ENCODE assay signal across 22 mouse cellular contexts in the genomic region with DNA sequence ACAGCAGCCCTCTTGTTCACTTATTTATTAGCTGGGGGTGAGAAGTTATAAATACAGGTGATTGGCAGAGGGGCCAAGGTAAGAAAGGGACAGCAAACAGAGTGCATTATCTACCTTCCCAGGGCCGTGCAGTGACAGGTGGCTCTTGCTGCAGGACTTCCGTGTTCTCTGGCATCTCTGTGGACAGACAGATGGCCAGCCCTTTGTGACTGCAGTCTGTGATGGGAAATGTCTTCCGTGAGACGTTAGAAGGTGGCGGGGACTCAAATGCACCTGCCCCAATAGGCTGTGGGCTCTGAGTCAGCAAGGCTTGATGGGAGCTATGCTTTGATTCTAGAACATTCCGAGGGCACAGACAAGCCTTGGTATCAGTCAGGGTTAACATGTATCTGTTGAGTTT. TPM values are rescaled to one million over a fixed set of nuclear protein-coding genes. Genes with fewer than 3 reads are reported as not detected.
A peak's percentile ranks its signal among the peaks of the same experiment; 100 is the strongest.
DNase-seq lines count a peak whose midpoint lies in the region; ATAC-seq and TF ChIP-seq lines count a peak whose summit lies in the region.
"Had no signal": no experiment of that assay in that cellular context is flagged by ENCODE, and none has a peak within 500 bp of the region (broad histone marks: within the 10 kb centered on the region; RNA-seq: fewer than 3 reads in every experiment).

No protein-coding gene starts in this region.

- no peak for TF ChIP-seq CTCF in forebrain, postnatal 0 days (IDR thresholded peaks at IDR 0.05; ENCODE audit: low read depth)

- ATAC-seq in cerebellum, adult (ENCODE audit: insufficient number of reproducible peaks, low FRiP score, low TSS enrichment), result peak; percentile 80
- ATAC-seq in hindbrain, embryonic 11.5 days (ENCODE audit: low FRiP score), result no peak
- no peak for ATAC-seq in forebrain, postnatal 0 days
- ATAC-seq: CD4-positive, CD25-positive, alpha-beta regulatory T cell, adult 4 months; forebrain, embryonic 13.5 days; intestine, embryonic 15.5 days had no signal

- H3K36me3 ChIP-seq in limb, embryonic 10.5 days, result no peaks in the 10 kb centered on the region
- no peaks in the 10 kb centered on the region for H3K36me3 ChIP-seq in hindbrain, embryonic 11.5 days (ENCODE audit: control insufficient read depth, insufficient read depth, low read length)
- no peaks in the 10 kb centered on the region for H3K36me3 ChIP-seq in forebrain, postnatal 0 days (ENCODE audit: insufficient read depth)
- H3K36me3 ChIP-seq: embryonic facial prominence, embryonic 10.5 days; G1E; heart, embryonic 15.5 days; intestine, embryonic 15.5 days had no signal

- no peaks in the 10 kb centered on the region for H3K9me3 ChIP-seq in limb, embryonic 10.5 days (replicated peaks)
- H3K9me3 ChIP-seq in hindbrain, embryonic 11.5 days (ENCODE audit: control insufficient read depth, low read length), result no peaks in the 10 kb centered on the region
- H3K9me3 ChIP-seq in forebrain, postnatal 0 days (ENCODE audit: low read length), result no peaks in the 10 kb centered on the region
- H3K9me3 ChIP-seq: embryonic facial prominence, embryonic 10.5 days; forebrain, embryonic 13.5 days; heart, embryonic 15.5 days; intestine, embryonic 15.5 days had no signal

- no peak overlapping the region for H3K9ac ChIP-seq in hindbrain, embryonic 11.5 days (ENCODE audit: low read depth, low read length)
- no peak overlapping the region for H3K9ac ChIP-seq in forebrain, postnatal 0 days
- H3K9ac ChIP-seq: forebrain, embryonic 13.5 days; heart, embryonic 15.5 days; hindbrain, embryonic 14.5 days; intestine, embryonic 15.5 days had no signal

- no peaks in the 10 kb centered on the region for H3K27me3 ChIP-seq in limb, embryonic 10.5 days (ENCODE audit: low read depth, poor library complexity, severe bottlenecking)
- H3K27me3 ChIP-seq in hindbrain, embryonic 11.5 days (ENCODE audit: control insufficient read depth, insufficient read depth, low read length), result no peaks in the 10 kb centered on the region
- no peaks in the 10 kb centered on the region for H3K27me3 ChIP-seq in forebrain, postnatal 0 days (ENCODE audit: insufficient read depth, low read length)
- H3K27me3 ChIP-seq: forebrain, embryonic 13.5 days; heart, embryonic 15.5 days; intestine, embryonic 15.5 days had no signal

- H3K27ac ChIP-seq in limb, embryonic 10.5 days, result no peak overlapping the region
- no peak overlapping the region for H3K27ac ChIP-seq in hindbrain, embryonic 11.5 days (ENCODE audit: low read depth, low read length)
- no peak overlapping the region for H3K27ac ChIP-seq in forebrain, postnatal 0 days (ENCODE audit: low read depth, low read length)
- H3K27ac ChIP-seq: embryonic facial prominence, embryonic 10.5 days; forebrain, embryonic 13.5 days; heart, adult 2 months; heart, embryonic 15.5 days; hindbrain, embryonic 14.5 days; intestine, embryonic 15.5 days had no signal

- no peak overlapping the region for H3K4me2 ChIP-seq in hindbrain, embryonic 11.5 days (replicated peaks; ENCODE audit: low read depth, low read length)
- no peak overlapping the region for H3K4me2 ChIP-seq in forebrain, postnatal 0 days (ENCODE audit: low read depth)
- H3K4me2 ChIP-seq: forebrain, embryonic 13.5 days; heart, embryonic 11.5 days; heart, embryonic 15.5 days; hindbrain, embryonic 14.5 days; intestine, embryonic 15.5 days had no signal

- no peak overlapping the region for H3K4me3 ChIP-seq in limb, embryonic 10.5 days
- no peak overlapping the region for H3K4me3 ChIP-seq in hindbrain, embryonic 11.5 days (ENCODE audit: low read depth, low read length)
- no peak overlapping the region for H3K4me3 ChIP-seq in forebrain, postnatal 0 days (ENCODE audit: low read depth, low read length)
- H3K4me3 ChIP-seq: embryonic facial prominence, embryonic 10.5 days; forebrain, embryonic 13.5 days; heart, adult 2 months; heart, embryonic 15.5 days; intestine, embryonic 15.5 days had no signal

- no peak for DNase-seq in cerebellum, postnatal 4 days (ENCODE audit: low spot score in 2 of 2)
- peak; percentile 93 for DNase-seq in cerebellum, adult 9-10 months
- DNase-seq in cerebellum, postnatal 25 days, result peak; percentile 85 to 88
- no peak for DNase-seq in limb, embryonic 10.5 days (ENCODE audit: low spot score)
- DNase-seq in hindbrain, embryonic 11.5 days (ENCODE audit: low spot score), result no peak
- no peak for DNase-seq in forebrain, postnatal 0 days
- DNase-seq: adrenal gland, postnatal 10 days; B cell, adult 2 months; gastrocnemius, postnatal 10 days; heart, adult 2 months; heart, postnatal 14 days; kidney, adult 18-20 months had no signal

- no peaks in the 10 kb centered on the region for H3K4me1 ChIP-seq in limb, embryonic 10.5 days
- H3K4me1 ChIP-seq in hindbrain, embryonic 11.5 days (replicated peaks; ENCODE audit: control insufficient read depth, insufficient read depth, low read length), result no peaks in the 10 kb centered on the region
- no peaks in the 10 kb centered on the region for H3K4me1 ChIP-seq in forebrain, postnatal 0 days (ENCODE audit: insufficient read depth)
- H3K4me1 ChIP-seq: forebrain, embryonic 13.5 days; heart, embryonic 15.5 days had no signal

- 91% methylated on average over 6 of the region's 6 CpGs for WGBS in limb, embryonic 10.5 days
- 92% methylated on average over 6 of the region's 6 CpGs for WGBS in hindbrain, embryonic 11.5 days
- 79% methylated on average over 6 of the region's 6 CpGs for WGBS in forebrain, postnatal 0 days

RNA-seq across cellular contexts. Expression of a gene that starts 17.4 kb away (rescaled TPM):
- polyA plus RNA-seq in limb, embryonic 10.5 days (2016; fragmentation: Nextera tagmentation; extraction: Ambion mirVana), result 9.2 and 10.1 TPM in 2 replicates
- 9.6 and 10.4 TPM in 2 replicates for polyA plus RNA-seq in hindbrain, embryonic 11.5 days (2014; fragmentation: Nextera tagmentation; extraction: Ambion mirVana)
- total RNA-seq in forebrain, postnatal 0 days (2014; rRNA removed), result 43.6 and 43.9 TPM in 2 replicates
- 32.3 and 38.8 TPM in 2 replicates for polyA plus RNA-seq in forebrain, postnatal 0 days (2015; fragmentation: Nextera tagmentation; extraction: Ambion mirVana)
- total RNA-seq: heart, postnatal 14 days; hematopoietic stem cell, adult 5-6 weeks had no signal
- polyA plus RNA-seq: CD4-positive, CD25-positive, alpha-beta regulatory T cell, adult 4 months; G1E had no signal

Comparison
In these comparisons a context has a peak if more than half of its experiments do, and no peak if none do; other contexts are left out.
1. DNase-seq: peak in cerebellum, adult 9-10 months (single experiment) and cerebellum, postnatal 25 days (2 of 2); none in cerebellum, postnatal 4 days (0 of 2), limb, embryonic 10.5 days (single experiment), hindbrain, embryonic 11.5 days (single experiment) and forebrain, postnatal 0 days (single experiment).